Mouse (Mus musculus) cerebellum, adult 2 months (tissue): ENCODE measurements around the gene Tcf12.

Experiments used
- CTCF ChIP-seq: fragments of 200-500 bp; IDR thresholded peaks from 2 replicates; pipeline ENCODE4 v1.5.1; 2011; ENCODE audit warnings: low read depth, mild to moderate bottlenecking, control low read depth, low read length, moderate library complexity, borderline replicate concordance; ENCODE audit not compliant: insufficient read depth
- POLR2A ChIP-seq: fragments of 200-500 bp; IDR thresholded peaks from 2 replicates; pipeline ENCODE4 v1.6.1; 2011; ENCODE audit warnings: low read length, control low read depth, borderline replicate concordance; ENCODE audit not compliant: insufficient read depth

- TF ChIP-seq CTCF (no peak), POLR2A (no peak)
Observed at GRCm38 (mm10) chr9:71841850-71842249, 269.8 kb downstream of the Tcf12 start.
